In genomic region chr15:77982195-77982939, GRCm38 (mm10) we compare ENCODE assay signal across 9 mouse cellular contexts. TPM values are rescaled to one million over a fixed set of nuclear protein-coding genes. Genes with fewer than 3 reads are reported as not detected.
DNase-seq lines count a peak whose midpoint lies in the region; ATAC-seq lines count a peak whose summit lies in the region.
"Had no signal": no experiment of that assay in that cellular context is flagged by ENCODE, and none has a peak within 500 bp of the region (broad histone marks: within the 10 kb centered on the region; RNA-seq: fewer than 3 reads in every experiment).

No protein-coding gene starts in this region.

- H3K9ac ChIP-seq in kidney, embryonic 14.5 days (ENCODE audit: low read depth, low read length), result no peak overlapping the region
- peak overlapping the region; percentile 27 for H3K9ac ChIP-seq in midbrain, embryonic 16.5 days (ENCODE audit: low read depth, low read length)

- ATAC-seq in kidney, embryonic 14.5 days (ENCODE audit: low FRiP score, low TSS enrichment), result no peak
- ATAC-seq in midbrain, embryonic 16.5 days, result peak; percentile 51; the same call in 1 of the 2 replicates

- no peak overlapping the region for H3K4me3 ChIP-seq in kidney, embryonic 14.5 days (ENCODE audit: low read length)
- no peak overlapping the region for H3K4me3 ChIP-seq in midbrain, embryonic 16.5 days (ENCODE audit: low read depth, low read length)
- H3K4me3 ChIP-seq: megakaryocyte, embryonic 14.5 days had no signal

- DNase-seq in kidney, adult 18-20 months, result peak; percentile 47
- DNase-seq in R1 (ENCODE audit: low read depth, low spot score), result peak; percentile 74
- peak; percentile 93 to 95 for DNase-seq in cerebellum, postnatal 10 days
- DNase-seq in gastrocnemius, adult 8-10 months (ENCODE audit: low spot score in 2 of 2), result peak; percentile 9 to 24
- DNase-seq in left cerebral cortex, adult 11 months (ENCODE audit: low spot score), result peak; percentile 41
- peak; percentile 72 for DNase-seq in splenic B cell, adult 2 months (ENCODE audit: low read depth, low spot score)

- 29% methylated on average over 18 of the region's 18 CpGs for WGBS in kidney, embryonic 14.5 days
- whole genome bisulfite sequencing in midbrain, embryonic 16.5 days, result 25% methylated on average over 18 of the region's 18 CpGs

- no peak overlapping the region for H3K4me2 ChIP-seq in kidney, embryonic 14.5 days (replicated peaks; ENCODE audit: low read depth, low read length)
- H3K4me2 ChIP-seq in midbrain, embryonic 16.5 days (ENCODE audit: low read length), result 0 out of 2 replicates have a peak overlapping the region, but pooled peaks have one; percentile 7

- H3K27me3 ChIP-seq in kidney, embryonic 14.5 days (ENCODE audit: control insufficient read depth, insufficient read depth, low read length), result peaks cover 2% of the 10 kb centered on the region; the same call in 1 of the 2 replicates
- H3K27me3 ChIP-seq in midbrain, embryonic 16.5 days (ENCODE audit: control insufficient read depth, insufficient read depth, low read depth, low read length), result peaks cover 3% of the 10 kb centered on the region; the same call in 1 of the 2 replicates
- no peaks in the 10 kb centered on the region for H3K27me3 ChIP-seq in splenic B cell, adult 2 months (ENCODE audit: control insufficient read depth, insufficient read depth, low read length, poor library complexity, severe bottlenecking)

- no peaks in the 10 kb centered on the region for H3K4me1 ChIP-seq in kidney, embryonic 14.5 days (ENCODE audit: control insufficient read depth, insufficient read depth, low read length)
- H3K4me1 ChIP-seq in midbrain, embryonic 16.5 days (ENCODE audit: control insufficient read depth, insufficient read depth, low read length), result peaks cover 3% of the 10 kb centered on the region; the same call in 1 of the 2 replicates

- no peak overlapping the region for H3K27ac ChIP-seq in kidney, embryonic 14.5 days (ENCODE audit: low read depth, low read length)
- no peak overlapping the region for H3K27ac ChIP-seq in midbrain, embryonic 16.5 days (ENCODE audit: low read length)

- H3K9me3 ChIP-seq in kidney, embryonic 14.5 days (ENCODE audit: control insufficient read depth, low read length), result no peaks in the 10 kb centered on the region
- no peaks in the 10 kb centered on the region for H3K9me3 ChIP-seq in midbrain, embryonic 16.5 days (replicated peaks; ENCODE audit: control insufficient read depth, low read length, poor library complexity, severe bottlenecking)
- H3K9me3 ChIP-seq: megakaryocyte, embryonic 14.5 days had no signal

- H3K36me3 ChIP-seq in kidney, embryonic 14.5 days (ENCODE audit: control insufficient read depth, insufficient read depth, low read length), result no peaks in the 10 kb centered on the region
- H3K36me3 ChIP-seq in midbrain, embryonic 16.5 days (ENCODE audit: control insufficient read depth, insufficient read depth, low read length), result no peaks in the 10 kb centered on the region
- H3K36me3 ChIP-seq in splenic B cell, adult 2 months (ENCODE audit: control insufficient read depth, insufficient read depth, low read length, poor library complexity, severe bottlenecking), result no peaks in the 10 kb centered on the region

RNA-seq across cellular contexts. Expression of gene Eif3d, which starts 11.8 kb away (rescaled TPM):
- polyA plus RNA-seq in kidney, embryonic 14.5 days (2014; fragmentation: Nextera tagmentation; extraction: Ambion mirVana), result 188 and 247 TPM in 2 replicates
- total RNA-seq in gastrocnemius, adult 8-10 months (2022), result 10 to 100 TPM; 51.7 to 65.7 (median 53.8) TPM
- polyA plus RNA-seq in midbrain, embryonic 16.5 days (2015; fragmentation: Nextera tagmentation; extraction: Ambion mirVana), result 164 and 166 TPM in 2 replicates

RNA-seq across cellular contexts. Expression of gene Foxred2, which starts 25.8 kb away (rescaled TPM):
- polyA plus RNA-seq in kidney, embryonic 14.5 days (2014; fragmentation: Nextera tagmentation; extraction: Ambion mirVana), result 4.2 and 6.2 TPM in 2 replicates
- under 1 TPM; 0.17 to 0.61 (median 0.31) TPM for total RNA-seq in gastrocnemius, adult 8-10 months (2022)
- 9.2 and 11.0 TPM in 2 replicates for polyA plus RNA-seq in midbrain, embryonic 16.5 days (2015; fragmentation: Nextera tagmentation; extraction: Ambion mirVana)

RNA-seq across cellular contexts. Expression of gene Txn2, which starts 53.6 kb away (rescaled TPM):
- 269 and 294 TPM in 2 replicates for polyA plus RNA-seq in kidney, embryonic 14.5 days (2014; fragmentation: Nextera tagmentation; extraction: Ambion mirVana)
- total RNA-seq in gastrocnemius, adult 8-10 months (2022), result 100 to 1,000 TPM; 189 to 214 (median 212) TPM
- 187 and 190 TPM in 2 replicates for polyA plus RNA-seq in midbrain, embryonic 16.5 days (2015; fragmentation: Nextera tagmentation; extraction: Ambion mirVana)

Comparison
In these comparisons a context has a peak if more than half of its experiments do, and no peak if none do; other contexts are left out.
1. DNase-seq: peak in every context shown above with its lines; median percentile 94 in cerebellum, postnatal 10 days; 74 in R1; 72 in splenic B cell, adult 2 months; 47 in kidney, adult 18-20 months; 41 in left cerebral cortex, adult 11 months; 16 in gastrocnemius, adult 8-10 months.